Mouse (Mus musculus): ENCODE measurements around the gene Stoml1.

DNA sequence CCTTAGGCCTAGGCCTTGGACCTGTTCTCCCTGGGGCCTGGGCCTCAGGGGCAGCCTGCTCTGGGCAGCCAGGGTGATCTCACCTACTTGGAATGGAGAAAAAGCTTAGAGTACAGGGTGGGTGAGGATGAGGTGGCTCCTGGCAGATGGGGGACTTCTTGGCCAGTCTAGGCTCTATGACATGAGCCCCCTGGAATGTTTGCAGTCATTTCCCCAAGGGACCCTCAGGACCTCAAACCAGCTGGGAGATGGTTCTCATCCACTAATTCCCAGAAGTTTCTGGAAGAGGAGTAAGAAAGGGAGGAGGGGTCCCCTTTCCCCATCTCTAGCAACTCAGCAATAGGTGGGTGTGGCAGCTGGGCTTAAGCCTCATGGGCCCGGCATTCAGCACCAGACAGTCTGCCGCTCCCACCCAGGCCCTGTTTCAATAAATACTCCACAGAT is 46.4 kb downstream of the Stoml1 start:
- no peak for TF ChIP-seq CTCF (IDR thresholded peaks at IDR 0.05; ENCODE audit: low read depth)
- TF ChIP-seq EP300 (IDR thresholded peaks at IDR 0.05; ENCODE audit: low read depth) = no peak

All from liver, postnatal 0 days (tissue).